Mouse (Mus musculus): ENCODE measurements around the gene Tyro3.

The Tyro3 gene

DNA sequence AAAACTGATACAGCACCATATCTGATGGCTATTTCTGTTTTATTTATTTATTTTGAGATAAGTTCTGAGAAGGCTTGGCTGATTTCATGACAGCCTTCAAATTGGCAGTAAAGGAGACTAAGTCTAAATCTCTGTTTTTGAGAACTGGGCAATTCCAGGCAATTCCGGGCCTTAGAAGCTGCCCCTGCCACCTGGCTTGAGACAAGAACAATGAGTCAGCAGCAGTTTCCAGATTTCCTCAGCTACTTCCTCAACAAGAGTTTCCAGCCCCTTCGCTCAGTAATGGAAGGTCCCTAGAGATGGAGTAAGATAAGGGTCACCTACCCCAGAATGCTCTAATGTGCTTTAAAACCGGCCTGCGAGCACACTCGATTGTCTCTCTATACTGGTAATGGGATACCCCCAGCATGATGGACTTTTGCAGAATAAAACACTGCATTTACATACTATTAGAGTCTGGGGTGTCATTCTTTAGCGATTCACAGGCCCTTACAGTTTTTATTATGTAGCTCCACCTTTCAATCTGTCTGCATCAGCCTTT lies 57.8 kb downstream of the Tyro3 start:
- no peak for DNase-seq (ENCODE audit: low spot score)

DNA sequence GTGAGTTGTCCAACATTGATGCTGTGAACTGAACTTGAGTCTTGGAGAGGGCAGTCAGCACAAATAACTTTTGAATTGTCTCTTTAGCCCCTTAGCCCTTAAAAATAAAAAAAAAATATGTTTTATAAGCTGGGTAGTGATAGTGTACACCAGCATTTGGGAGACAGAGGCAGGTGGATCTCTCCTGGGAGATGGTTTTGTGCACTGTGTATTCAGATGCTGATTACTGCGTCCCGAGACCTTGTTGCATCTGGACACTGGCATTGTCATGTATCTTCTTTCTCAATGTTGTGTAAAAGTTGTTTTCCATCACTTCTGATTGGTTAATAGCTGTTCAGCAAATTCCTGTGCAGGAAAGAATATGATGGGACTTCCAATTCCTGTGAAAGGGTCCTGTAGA lies 59.8 kb downstream of the Tyro3 start:
- DNase-seq (ENCODE audit: low spot score): no peak

DNA sequence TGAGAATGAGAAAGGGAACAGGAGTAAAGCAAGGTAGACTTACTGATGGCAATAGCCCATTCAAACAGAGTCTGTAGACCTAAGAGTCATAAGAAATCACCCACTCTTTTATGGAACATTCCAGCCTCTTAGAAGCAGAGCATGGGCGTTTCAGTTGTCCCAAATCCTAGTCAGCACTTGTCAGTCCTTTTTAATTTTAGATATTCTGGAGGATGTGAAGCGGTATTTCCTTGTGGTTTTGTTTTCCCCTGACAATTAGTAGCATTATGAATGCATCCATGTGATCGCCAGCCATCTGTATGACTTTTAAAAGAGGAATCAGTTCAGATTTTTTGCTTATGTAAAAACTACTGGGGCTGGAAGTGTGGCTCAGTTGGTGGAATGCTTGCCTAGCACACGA lies 67.0 kb downstream of the Tyro3 start:
- no peak for DNase-seq (ENCODE audit: low spot score)

Measured in c-Kit-positive CD71-positive TER-119-positive erythroid progenitor cells, embryonic 14.5 days (primary cell).